ENCODE assay signal across 14 mouse cellular contexts in genomic region chr9:118545146-118545545, GRCm38 (mm10).
"Had no signal": no experiment of that assay in that cellular context is flagged by ENCODE, and none has a peak within 500 bp of the region (broad histone marks: within the 10 kb centered on the region; RNA-seq: fewer than 3 reads in every experiment).

No protein-coding gene starts in this region.

- ATAC-seq: midbrain, embryonic 16.5 days had no signal

- DNase-seq: kidney, postnatal 14 days; left cerebral cortex, postnatal 4 days; lung, adult 18-20 months; retina, postnatal 1 day; right cerebral cortex, postnatal 4 days; spleen, adult 18-20 months; thymus, adult 18-20 months; thymus, postnatal 14 days had no signal

- H3K9me3 ChIP-seq: kidney, embryonic 15.5 days; limb, embryonic 13.5 days; midbrain, embryonic 12.5 days; neural tube, embryonic 13.5 days had no signal

- H3K9ac ChIP-seq: kidney, embryonic 15.5 days; limb, embryonic 13.5 days; liver, embryonic 14.5 days; midbrain, embryonic 12.5 days; neural tube, embryonic 13.5 days had no signal

- H3K27ac ChIP-seq: kidney, embryonic 15.5 days; limb, embryonic 13.5 days; liver, embryonic 14.5 days; midbrain, embryonic 12.5 days; neural tube, embryonic 13.5 days had no signal

- H3K27me3 ChIP-seq: kidney, embryonic 15.5 days; limb, embryonic 13.5 days; midbrain, embryonic 12.5 days; neural tube, embryonic 13.5 days had no signal

- H3K4me2 ChIP-seq: kidney, embryonic 15.5 days; limb, embryonic 13.5 days; midbrain, embryonic 12.5 days; neural tube, embryonic 13.5 days had no signal

- H3K4me1 ChIP-seq: kidney, embryonic 15.5 days; limb, embryonic 13.5 days; midbrain, embryonic 12.5 days had no signal

- H3K4me3 ChIP-seq: kidney, embryonic 15.5 days; limb, embryonic 13.5 days; midbrain, embryonic 12.5 days; neural tube, embryonic 13.5 days had no signal
